Mouse (Mus musculus) kidney, adult 11 months (tissue): ENCODE data around the gene Slc38a1.

Experiments
- DNase-seq: peaks from one replicate; pipeline ENCODE4 v3.0.0; 2022

The Slc38a1 gene

DNA sequence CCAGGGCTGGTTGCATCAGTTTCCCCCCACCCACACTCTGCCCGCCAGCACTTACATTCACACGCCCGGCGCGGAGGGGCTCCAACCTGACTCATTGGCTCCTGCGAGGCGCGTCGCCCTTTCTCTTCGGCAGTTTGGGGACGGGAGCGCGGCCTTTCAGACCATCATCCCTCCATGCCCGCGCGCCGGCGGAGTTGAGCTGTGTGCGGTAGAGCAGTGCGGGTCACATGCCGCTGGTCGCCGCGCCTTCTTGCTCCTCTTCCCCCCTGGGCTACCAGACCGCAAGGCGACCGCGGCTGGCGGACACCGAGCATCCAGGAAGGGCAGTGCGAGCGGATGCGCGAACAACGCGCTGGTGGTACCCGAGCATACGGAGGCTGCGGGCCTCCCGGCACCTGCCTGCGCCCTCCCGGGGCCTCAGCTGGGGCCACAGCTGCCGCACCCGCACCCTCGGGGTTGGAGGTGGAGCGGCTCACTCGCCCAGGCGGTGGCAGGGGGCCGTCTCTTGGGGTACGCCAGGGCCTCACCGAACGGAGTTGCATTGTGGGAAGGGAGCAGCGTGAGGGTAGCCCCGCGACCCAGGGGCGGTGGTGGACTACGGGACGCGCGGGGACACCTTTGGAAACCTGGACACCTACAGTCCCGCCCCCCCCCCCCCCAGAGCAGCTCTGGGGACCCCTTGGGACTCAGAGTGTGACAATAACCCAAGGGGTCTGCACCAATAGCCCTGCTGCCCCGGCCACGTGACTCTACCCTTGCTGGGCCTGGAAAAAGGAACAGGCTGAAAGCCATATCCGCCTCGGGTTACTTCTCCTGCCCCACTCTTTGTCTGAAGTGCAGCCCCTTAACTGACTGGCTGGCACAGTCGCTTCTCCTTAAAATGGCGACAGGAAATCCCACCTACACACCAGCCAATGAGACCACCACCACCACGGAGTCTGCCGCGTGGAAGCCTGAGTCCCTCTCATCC lies at the start of gene Slc38a1:
Gene Slc38a1, minus strand, starts transcription at position 478 of the 970 bp plus-strand sequence.
- DNase-seq, result no peak

DNA sequence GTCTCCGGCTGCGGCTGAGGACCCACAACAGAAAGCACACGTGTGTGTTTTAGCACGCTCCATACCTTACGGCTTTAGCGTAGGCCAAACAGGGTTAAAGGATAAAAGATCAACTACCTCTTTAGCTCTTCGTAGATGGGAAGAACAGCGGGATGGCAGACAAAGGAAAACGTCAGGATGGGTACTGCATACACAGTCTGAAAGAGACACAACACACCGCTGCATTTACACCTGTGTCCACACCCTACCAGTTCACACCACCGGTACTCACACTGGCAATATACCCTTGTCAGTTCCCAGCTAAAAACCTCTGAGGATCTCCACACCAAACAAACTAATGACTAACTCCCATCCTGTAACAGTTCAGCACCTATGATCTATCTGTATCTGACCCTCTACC lies 49.7 kb upstream of the Slc38a1 start:
- DNase-seq, result no peak

DNA sequence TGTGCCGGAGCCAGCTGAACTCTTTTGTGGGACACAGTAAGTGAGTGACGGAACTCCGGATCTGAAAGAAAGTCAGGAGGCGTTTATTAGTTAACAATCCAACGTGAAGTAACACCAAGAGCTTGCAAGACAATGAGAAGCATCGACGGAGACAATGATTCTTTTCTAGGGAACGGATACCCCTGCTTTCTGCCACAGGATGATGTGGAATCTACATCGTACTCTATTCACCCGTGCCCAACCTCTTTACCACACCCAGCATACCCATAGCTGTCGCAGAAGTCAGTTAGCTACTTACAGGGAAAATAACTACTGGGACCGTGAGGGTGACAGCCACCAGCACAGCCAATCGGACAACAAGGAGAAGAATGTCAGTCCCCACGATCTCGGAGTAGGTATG lies 48.7 kb upstream of the Slc38a1 start:
- no peak for DNase-seq

GRCm38 (mm10) chr15:96690829-96691228 lies 48.1 kb upstream of the Slc38a1 start:
- no peak for DNase-seq

GRCm38 (mm10) chr15:96689919-96690318 lies 47.2 kb upstream of the Slc38a1 start:
- DNase-seq, result no peak

GRCm38 (mm10) chr15:96688784-96689318 lies 46.1 kb upstream of the Slc38a1 start:
- no peak for DNase-seq

DNA sequence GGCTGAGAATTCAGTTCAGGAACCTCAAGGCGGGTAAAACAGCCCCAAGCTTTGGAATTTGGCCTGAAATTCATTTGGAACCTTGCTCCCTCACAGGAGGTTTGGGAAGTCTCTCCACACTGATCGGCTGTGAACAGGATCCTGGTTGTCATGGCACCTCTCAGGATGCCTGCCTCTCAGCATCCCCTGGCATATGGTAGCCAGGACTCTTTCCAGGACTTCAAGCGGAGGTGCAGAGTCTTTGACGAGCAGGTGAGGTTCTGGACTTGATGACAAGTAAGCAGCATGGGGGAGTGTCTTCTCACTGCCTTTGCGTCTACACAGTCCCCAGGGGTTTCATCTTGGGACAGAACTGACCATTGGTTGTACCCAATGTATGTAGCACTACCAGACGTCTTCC lies 45.3 kb upstream of the Slc38a1 start:
- no peak for DNase-seq

DNA sequence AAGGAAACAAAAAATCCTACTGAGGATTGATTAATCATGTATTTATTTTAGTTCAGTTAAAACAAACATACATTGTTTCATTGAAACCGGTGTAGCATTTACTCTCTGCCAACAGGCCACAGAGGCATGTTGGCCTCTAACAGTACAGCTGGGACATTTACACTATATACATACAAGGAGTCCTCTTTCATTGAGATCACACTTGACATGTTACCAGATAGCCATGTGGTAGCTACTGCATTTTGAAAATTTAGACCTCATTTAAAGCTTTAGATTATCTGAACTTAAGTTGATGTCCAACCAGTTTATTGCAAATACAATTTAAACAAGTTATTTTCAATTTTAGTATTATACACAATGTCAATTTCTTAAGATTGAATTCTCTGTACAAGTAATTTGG lies 44.7 kb upstream of the Slc38a1 start:
- no peak for DNase-seq

- no peak for DNase-seq
Observed at GRCm38 (mm10) chr15:96686201-96687159, 43.8 kb upstream of the Slc38a1 start.

DNA sequence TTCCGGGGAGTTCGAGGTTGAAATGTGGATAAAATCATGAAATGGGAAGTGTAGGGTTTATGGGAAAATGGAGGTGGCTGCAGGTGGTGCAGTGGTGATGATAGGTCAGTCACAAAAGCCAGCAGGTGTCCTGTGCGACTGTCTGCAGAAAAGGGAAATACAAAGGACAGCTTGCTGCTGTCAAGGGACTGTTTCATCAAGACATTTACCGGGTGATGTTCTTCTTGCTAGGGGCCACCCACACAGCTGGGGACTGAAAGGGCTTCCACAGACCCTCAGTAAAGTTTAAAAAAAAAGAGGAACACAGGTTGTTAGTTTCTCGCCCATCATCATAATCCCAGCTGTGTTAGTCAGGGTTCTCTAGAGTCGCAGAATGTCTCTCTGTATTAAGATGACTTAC lies 42.6 kb upstream of the Slc38a1 start:
- DNase-seq, result no peak

DNA sequence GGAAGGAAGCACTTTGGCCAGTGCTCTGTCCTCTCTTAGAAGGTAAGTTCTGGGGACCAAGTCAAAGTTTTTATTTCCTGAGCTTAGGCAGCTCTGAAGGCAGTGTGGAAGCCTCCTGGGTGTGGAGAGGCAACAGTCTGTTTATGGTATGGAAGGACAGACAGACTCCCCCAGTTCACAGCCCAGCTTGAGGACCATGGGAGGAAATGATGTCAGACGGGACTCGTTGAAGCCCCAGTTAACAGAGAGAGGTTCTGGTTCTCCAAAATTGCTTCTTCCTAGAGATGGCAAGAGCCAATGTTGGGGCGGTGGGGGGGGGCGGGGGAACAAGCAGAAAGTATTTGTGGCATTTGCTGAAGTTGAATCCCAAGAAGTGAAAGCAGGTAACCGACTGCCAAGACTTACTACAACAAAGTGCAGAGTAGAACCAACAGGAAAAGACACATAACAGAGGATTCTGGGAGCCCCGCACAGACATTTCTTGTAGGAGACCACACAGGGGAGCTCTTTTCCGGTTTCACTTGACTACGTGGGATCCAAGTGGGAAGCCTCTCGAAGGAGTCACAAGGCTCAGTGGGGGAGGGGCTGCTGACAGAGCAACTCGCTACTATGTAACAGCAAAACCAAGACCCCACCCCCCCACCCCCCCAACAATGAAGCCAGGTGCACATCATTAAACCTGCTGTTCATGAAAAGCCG lies 41.6 kb upstream of the Slc38a1 start:
- no peak for DNase-seq

DNA sequence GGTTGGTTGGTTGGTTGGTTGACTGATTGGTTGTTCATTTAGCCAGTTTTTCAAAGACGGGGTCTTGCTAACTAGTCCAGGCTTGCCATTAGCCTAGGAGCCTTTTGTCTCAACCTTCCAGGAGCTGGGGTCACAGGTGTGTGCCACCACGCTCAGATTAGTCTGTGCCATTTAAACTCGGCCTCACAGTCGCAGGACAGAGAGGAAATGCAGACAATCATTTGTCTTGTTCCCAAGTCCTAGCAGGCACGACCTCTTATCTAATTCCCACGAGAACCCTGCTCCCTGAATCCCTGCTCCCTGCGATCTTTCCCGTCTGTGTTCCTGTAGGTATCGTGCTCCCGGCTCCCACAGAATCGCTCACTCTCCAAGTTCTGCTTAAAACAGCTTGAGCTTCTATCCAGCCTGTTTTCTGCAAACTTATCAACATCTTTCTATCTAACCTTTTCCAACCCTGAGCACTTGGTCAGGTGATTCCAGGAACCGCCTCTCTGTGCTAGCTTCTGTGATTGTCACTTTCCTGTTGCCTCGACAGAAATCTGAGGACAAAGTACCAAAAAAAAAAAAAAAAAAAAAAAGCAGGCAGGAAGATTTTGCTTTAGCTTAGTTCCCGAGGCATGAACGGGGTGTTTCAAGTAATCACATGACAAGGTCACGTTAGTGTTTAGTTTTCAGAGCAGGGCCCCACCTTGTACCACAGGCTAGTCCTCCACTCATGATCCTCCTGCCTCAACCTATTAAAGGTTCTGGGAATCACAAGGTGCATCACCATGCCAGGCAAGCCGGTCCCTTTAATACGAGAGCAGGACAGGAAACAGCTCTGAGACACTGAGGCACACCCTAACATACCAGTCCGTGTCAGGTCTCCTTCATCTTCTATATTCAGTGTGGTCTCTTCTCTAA lies 36.4 kb upstream of the Slc38a1 start:
- no peak for DNase-seq

- DNase-seq, result no peak
Observed at GRCm38 (mm10) chr15:96676518-96676917, 33.8 kb upstream of the Slc38a1 start.

- DNase-seq, result no peak
Observed at GRCm38 (mm10) chr15:96675744-96676143, 33.0 kb upstream of the Slc38a1 start.

DNA sequence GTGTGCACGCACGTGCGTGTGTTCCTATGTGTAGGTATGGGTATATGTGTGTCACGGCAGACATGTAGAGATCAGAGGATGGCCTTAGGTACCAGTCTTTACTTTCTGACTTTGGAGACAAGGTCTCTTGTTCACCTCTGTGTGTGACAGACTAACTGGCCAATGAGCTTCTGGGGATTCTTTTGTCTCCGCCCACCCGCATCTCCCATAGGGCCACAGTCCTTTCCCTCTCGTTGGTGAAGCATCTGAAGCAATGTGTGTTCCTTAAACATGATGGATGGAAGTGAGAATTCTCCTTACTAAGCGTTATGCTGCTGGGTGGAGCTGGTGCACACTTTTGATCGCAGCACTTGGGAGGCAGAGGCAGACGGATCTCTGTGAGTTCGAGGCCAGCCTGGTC lies 32.3 kb upstream of the Slc38a1 start:
- no peak for DNase-seq

- no peak for DNase-seq
Observed at GRCm38 (mm10) chr15:96674089-96674488, 31.4 kb upstream of the Slc38a1 start.

DNA sequence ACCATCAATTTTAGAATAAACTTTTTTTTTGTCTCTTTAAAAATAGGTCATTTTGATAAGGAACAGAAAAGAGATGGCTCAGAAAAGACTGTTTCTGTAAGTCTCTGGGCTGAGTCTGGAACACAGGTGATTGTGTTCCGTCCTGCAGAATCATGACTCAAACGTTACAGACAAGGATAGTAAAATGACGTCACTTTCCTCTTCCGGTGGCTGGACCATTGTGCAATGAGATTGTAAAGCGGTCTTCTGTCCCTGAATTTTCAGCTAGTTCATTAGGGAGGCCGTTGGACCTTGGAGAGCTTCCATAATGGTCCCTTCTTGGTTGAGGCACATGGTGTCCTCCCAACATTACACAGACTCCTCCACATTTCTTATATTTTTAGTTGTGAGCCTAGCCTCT lies 27.0 kb upstream of the Slc38a1 start:
- DNase-seq, result no peak

DNA sequence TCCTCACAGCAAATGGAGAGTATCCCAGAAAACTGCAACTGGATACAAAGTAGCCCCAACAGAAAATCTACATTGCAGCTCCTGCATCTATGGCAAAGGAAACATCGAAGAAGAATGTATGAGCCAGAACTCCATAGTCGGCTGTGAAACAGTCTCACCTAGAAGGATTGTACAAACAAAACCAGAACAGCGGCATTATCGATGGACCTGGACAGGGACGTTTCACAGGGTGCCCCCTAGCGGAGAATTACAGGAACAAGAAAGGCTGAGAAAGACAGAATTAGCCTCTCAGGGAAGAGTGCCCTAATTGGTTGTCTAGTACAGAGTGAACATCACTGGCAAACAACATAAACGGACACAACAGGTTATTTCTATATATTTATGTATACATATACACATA lies 23.9 kb upstream of the Slc38a1 start:
- no peak for DNase-seq

DNA sequence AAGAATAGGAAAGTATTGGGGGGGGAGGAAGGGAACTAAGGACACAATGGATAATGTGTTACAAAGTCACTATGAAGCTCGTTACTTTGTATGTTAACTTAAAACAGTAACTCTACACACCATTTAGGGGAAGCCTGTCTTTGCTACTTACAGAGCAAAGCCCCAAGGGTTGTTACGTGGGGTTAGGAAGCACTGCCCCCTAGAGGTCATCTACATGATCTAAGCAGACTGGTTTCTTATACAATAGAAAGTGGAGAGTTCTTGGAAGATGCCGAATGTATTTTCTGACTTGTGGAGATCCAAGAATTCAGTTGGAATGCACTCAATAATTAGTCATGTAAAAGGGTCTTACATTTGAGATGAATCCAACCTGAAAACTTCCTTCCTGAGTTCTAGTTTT lies 23.2 kb upstream of the Slc38a1 start:
- peak; percentile 53 for DNase-seq

DNA sequence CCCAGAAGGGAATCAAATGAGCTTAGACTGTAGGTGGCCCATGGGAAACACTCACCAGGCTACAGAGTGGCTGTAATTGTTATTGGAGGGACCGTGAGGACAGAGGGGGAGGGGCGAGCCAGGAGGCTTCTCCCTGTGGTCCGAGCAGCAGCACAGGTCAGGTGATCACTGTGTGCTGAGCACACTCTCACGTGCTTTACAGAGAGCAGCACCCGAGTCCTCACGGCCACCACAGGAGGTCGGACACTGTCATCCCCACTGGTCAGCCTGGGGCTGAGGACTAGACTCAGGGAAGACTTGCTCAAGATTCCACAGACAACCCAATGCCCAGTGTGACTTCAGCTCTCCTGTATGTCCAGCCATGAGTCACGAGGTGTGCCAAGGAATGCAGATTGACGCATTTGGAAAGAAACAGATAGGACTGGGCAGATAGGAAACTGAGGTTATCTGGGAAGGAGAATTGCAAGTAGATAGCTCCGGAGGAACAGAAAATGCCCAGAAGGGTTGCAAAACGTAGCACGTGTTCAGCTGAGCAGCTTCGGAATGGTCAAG lies 18.0 kb upstream of the Slc38a1 start:
- DNase-seq, result no peak

GRCm38 (mm10) chr15:96658275-96658602 lies 15.5 kb upstream of the Slc38a1 start:
- no peak for DNase-seq
